Mouse (Mus musculus) heart, embryonic 11.5 days (tissue): ENCODE measurements around the gene Slc35g2. TPM values are rescaled to one million over a fixed set of nuclear protein-coding genes. Genes with fewer than 3 reads are reported as not detected.

ENCODE experiments used
- ATAC-seq: fragments of 200-750 bp; cut with Nextera tagmentation; replicated peaks from 2 replicates; pipeline ENCODE4 v1.8.0; 2017; ENCODE audit warnings: moderate library complexity; ENCODE audit not compliant: insufficient number of reproducible peaks, low FRiP score, low TSS enrichment
- H3K27ac ChIP-seq: fragments of 300-500 bp; sonication (generic); 2 replicates; pipeline ENCODE4 v1.5.1; 2014; ENCODE audit warnings: mild to moderate bottlenecking, low read depth, low read length
- H3K27me3 ChIP-seq: fragments of 300-500 bp; sonication (generic); 2 replicates; pipeline ENCODE4 v1.6.1; 2014; ENCODE audit warnings: mild to moderate bottlenecking, low read length, mixed read lengths; ENCODE audit not compliant: control insufficient read depth, insufficient read depth
- H3K36me3 ChIP-seq: fragments of 300-500 bp; sonication (generic); 2 replicates; pipeline ENCODE4 v1.6.1; 2014; ENCODE audit warnings: mild to moderate bottlenecking, low read length, moderate library complexity, mixed read lengths; ENCODE audit not compliant: control insufficient read depth, insufficient read depth
- H3K4me1 ChIP-seq: fragments of 300-500 bp; sonication (generic); 2 replicates; pipeline ENCODE4 v1.6.1; 2014; ENCODE audit warnings: low read length; ENCODE audit not compliant: control insufficient read depth, insufficient read depth
- H3K4me2 ChIP-seq: fragments of 300-500 bp; sonication (generic); 2 replicates; pipeline ENCODE4 v1.6.1; 2014; ENCODE audit warnings: mild to moderate bottlenecking, moderate library complexity
- H3K4me3 ChIP-seq: fragments of 300-500 bp; sonication (generic); 2 replicates; pipeline ENCODE4 v1.5.1; 2014; ENCODE audit warnings: low read depth, low read length
- H3K9ac ChIP-seq: fragments of 300-500 bp; sonication (generic); 2 replicates; pipeline ENCODE4 v1.6.1; 2014; ENCODE audit warnings: mild to moderate bottlenecking, low read depth, low read length, moderate library complexity
- H3K9me3 ChIP-seq: fragments of 300-500 bp; sonication (generic); replicated peaks from 2 replicates; pipeline ENCODE4 v1.6.1; 2016; ENCODE audit warnings: low read length; ENCODE audit not compliant: control insufficient read depth
- WGBS: fragments of 180-500 bp; shearing (Covaris S2); extraction: QIAGEN DNeasy Blood & Tissue Kit; methylation state at CpG from one replicate; pipeline ENCODE4 v1.1.7; 2014; ENCODE audit not compliant: insufficient replicate concordance; 5-methylcytosine and 5-hydroxymethylcytosine counted together
- polyA plus RNA-seq: library from polyadenylated mRNA; unstranded; fragments of >200 nt; fragmentation: Nextera tagmentation; extraction: Ambion mirVana; gene quantifications from 2 replicates; pipeline ENCODE4 v1.2.1, GENCODE M21; 2014

Slc35g2 gene
- polyA plus RNA-seq = 10.1 and 11.5 TPM in 2 replicates

GRCm38 (mm10) chr9:100570626-100571233 lies at the start of gene Slc35g2:
TSS of gene Slc35g2 (minus strand) at chr9:100571090.
- Histone ChIP-seq H3K4me1 (no peaks in the 10 kb centered on the region), H3K4me2 (peak within 1 kb of the TSS; percentile 76), H3K9me3 (no peaks in the 10 kb centered on the region), H3K27me3 (no peaks in the 10 kb centered on the region), H3K36me3 (no peaks in the 10 kb centered on the region), H3K27ac (peak within 1 kb of the TSS; percentile 41; the same call in 1 of the 2 replicates), H3K9ac (peak within 1 kb of the TSS; percentile 78), H3K4me3 (peak within 1 kb of the TSS; percentile 68)
- peak; percentile 78 for ATAC-seq
- WGBS = under 1% methylated on average over 55 of the region's 55 CpGs

GRCm38 (mm10) chr9:100616947-100617346 lies 46.1 kb upstream of the Slc35g2 start:
- Histone ChIP-seq H3K4me1 (no peaks in the 10 kb centered on the region), H3K4me3 (no peak overlapping the region), H3K27ac (no peak overlapping the region), H3K9ac (no peak overlapping the region), H3K9me3 (no peaks in the 10 kb centered on the region), H3K36me3 (no peaks in the 10 kb centered on the region), H3K4me2 (no peak overlapping the region), H3K27me3 (no peaks in the 10 kb centered on the region)
- WGBS = 52% methylated on average over 11 of the region's 11 CpGs
- no peak for ATAC-seq

- H3K9ac ChIP-seq = no peak overlapping the region
- H3K36me3 ChIP-seq = no peaks in the 10 kb centered on the region
- H3K27me3 ChIP-seq = no peaks in the 10 kb centered on the region
- H3K27ac ChIP-seq = no peak overlapping the region
- no peaks in the 10 kb centered on the region for H3K9me3 ChIP-seq
- no peak overlapping the region for H3K4me2 ChIP-seq
- no peak for ATAC-seq
- H3K4me3 ChIP-seq = no peak overlapping the region
- H3K4me1 ChIP-seq = no peaks in the 10 kb centered on the region
- 84% methylated on average over 3 of the region's 3 CpGs for WGBS
These were observed 42.7 kb upstream of the Slc35g2 start for GRCm38 (mm10) chr9:100613501-100614071.

- H3K9me3 ChIP-seq = no peaks in the 10 kb centered on the region
- H3K27ac ChIP-seq = no peak overlapping the region
- WGBS = 60% methylated on average over 7 of the region's 7 CpGs
- no peak overlapping the region for H3K4me2 ChIP-seq
- no peak overlapping the region for H3K4me3 ChIP-seq
- ATAC-seq = no peak; the same call in 1 of the 2 replicates
- H3K4me1 ChIP-seq = no peaks in the 10 kb centered on the region; the same call in 1 of the 2 replicates
- no peak overlapping the region for H3K9ac ChIP-seq
- H3K27me3 ChIP-seq = no peaks in the 10 kb centered on the region
- H3K36me3 ChIP-seq = no peaks in the 10 kb centered on the region
These were observed 35.2 kb upstream of the Slc35g2 start for GRCm38 (mm10) chr9:100605985-100606554.

- 82% methylated on average over 1 of the region's 1 CpGs for WGBS
- Histone ChIP-seq H3K9me3 (no peaks in the 10 kb centered on the region), H3K4me2 (no peak overlapping the region), H3K27ac (no peak overlapping the region), H3K4me1 (no peaks in the 10 kb centered on the region; the same call in 1 of the 2 replicates), H3K27me3 (no peaks in the 10 kb centered on the region), H3K4me3 (no peak overlapping the region), H3K9ac (no peak overlapping the region), H3K36me3 (no peaks in the 10 kb centered on the region)
- no peak for ATAC-seq
These were observed 34.6 kb upstream of the Slc35g2 start for GRCm38 (mm10) chr9:100605522-100605921.

GRCm38 (mm10) chr9:100603156-100603555 lies 32.3 kb upstream of the Slc35g2 start:
- WGBS = 69% methylated on average over 5 of the region's 5 CpGs
- H3K36me3 ChIP-seq = no peaks in the 10 kb centered on the region
- no peaks in the 10 kb centered on the region; the same call in 1 of the 2 replicates for H3K4me1 ChIP-seq
- H3K4me2 ChIP-seq = no peak overlapping the region
- no peak for ATAC-seq
- no peak overlapping the region for H3K9ac ChIP-seq
- H3K27me3 ChIP-seq = no peaks in the 10 kb centered on the region
- H3K27ac ChIP-seq = no peak overlapping the region
- no peak overlapping the region for H3K4me3 ChIP-seq
- no peaks in the 10 kb centered on the region for H3K9me3 ChIP-seq

GRCm38 (mm10) chr9:100602130-100602529 lies 31.2 kb upstream of the Slc35g2 start:
- no peaks in the 10 kb centered on the region for H3K9me3 ChIP-seq
- H3K27me3 ChIP-seq = no peaks in the 10 kb centered on the region
- no peak overlapping the region for H3K27ac ChIP-seq
- H3K4me3 ChIP-seq = no peak overlapping the region
- 76% methylated on average over 1 of the region's 1 CpGs for WGBS
- no peak overlapping the region for H3K9ac ChIP-seq
- ATAC-seq = no peak
- no peaks in the 10 kb centered on the region for H3K36me3 ChIP-seq
- H3K4me1 ChIP-seq = no peaks in the 10 kb centered on the region; the same call in 1 of the 2 replicates
- H3K4me2 ChIP-seq = no peak overlapping the region

- H3K9ac ChIP-seq = no peak overlapping the region
- H3K9me3 ChIP-seq = no peaks in the 10 kb centered on the region
- no peak overlapping the region for H3K4me2 ChIP-seq
- H3K27me3 ChIP-seq = no peaks in the 10 kb centered on the region
- 73% methylated on average over 3 of the region's 3 CpGs for WGBS
- no peak for ATAC-seq
- H3K27ac ChIP-seq = no peak overlapping the region
- H3K36me3 ChIP-seq = no peaks in the 10 kb centered on the region
- H3K4me3 ChIP-seq = no peak overlapping the region
- no peaks in the 10 kb centered on the region for H3K4me1 ChIP-seq
These were observed 29.0 kb upstream of the Slc35g2 start for GRCm38 (mm10) chr9:100599761-100600328.
